Mouse (Mus musculus): Measurements from ENCODE around the gene Arhgap15.

Gene Arhgap15

DNA sequence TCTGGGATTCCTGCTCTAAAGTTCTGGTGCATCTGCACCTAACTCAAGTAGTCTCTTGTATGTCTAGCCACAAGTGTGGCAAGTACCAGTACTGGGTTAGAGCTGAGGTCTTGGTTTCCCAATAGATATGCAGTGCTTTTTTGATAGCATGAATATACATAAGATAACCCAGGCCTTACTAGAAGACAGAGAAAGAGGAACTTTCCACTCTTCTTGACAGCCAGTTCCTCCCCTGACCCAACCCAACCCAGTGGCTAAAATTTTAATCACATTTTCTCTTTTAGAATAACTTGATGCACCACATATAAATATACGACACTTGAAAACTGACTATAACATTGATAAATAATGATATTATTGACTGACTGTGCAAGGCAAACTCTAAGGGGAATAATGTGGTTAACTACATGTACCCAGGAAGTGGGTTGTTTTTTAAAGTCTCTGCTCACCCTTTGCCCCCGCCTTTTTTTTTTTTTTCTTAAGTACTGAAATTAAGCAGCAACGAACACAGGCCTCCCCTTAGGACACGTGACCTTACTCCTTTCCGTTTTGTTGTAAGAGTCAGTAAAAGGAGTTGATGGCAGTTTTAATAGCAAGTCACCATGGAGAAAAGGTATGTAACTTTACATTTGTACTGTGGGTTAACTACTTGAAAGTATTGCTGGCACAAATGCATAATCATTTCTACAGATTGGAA, at the start of gene Arhgap15:
Gene Arhgap15 (plus strand): TSS at position 538 of the 697 bp plus-strand sequence.
- WGBS = 81% methylated on average over 5 of the region's 5 CpGs

DNA sequence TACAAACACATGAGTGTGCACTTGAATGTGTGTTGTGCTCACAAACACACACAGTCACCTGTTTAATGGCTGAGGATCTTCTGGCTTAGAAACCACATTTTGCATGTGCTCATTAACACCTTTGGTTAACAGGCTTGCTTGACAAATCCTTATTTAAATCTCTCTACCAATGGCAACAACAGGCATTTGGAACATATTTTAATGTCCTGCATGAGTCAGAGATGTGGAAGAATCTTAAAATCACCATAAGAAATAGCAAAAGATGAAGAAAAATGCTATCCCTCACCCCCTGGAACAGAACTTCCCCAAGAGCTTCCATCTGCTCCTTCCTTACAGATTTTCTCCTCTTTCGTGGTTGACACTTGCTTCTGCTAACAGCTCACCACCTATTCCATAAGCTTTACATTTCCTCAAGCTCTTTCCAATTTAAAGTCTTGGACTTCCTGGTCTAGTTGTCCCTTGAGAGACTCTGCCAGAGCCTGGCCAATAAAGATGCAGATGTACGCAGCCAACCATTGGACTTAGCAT, 35.9 kb upstream of the Arhgap15 start:
- 63% methylated on average over 2 of the region's 2 CpGs for WGBS

DNA sequence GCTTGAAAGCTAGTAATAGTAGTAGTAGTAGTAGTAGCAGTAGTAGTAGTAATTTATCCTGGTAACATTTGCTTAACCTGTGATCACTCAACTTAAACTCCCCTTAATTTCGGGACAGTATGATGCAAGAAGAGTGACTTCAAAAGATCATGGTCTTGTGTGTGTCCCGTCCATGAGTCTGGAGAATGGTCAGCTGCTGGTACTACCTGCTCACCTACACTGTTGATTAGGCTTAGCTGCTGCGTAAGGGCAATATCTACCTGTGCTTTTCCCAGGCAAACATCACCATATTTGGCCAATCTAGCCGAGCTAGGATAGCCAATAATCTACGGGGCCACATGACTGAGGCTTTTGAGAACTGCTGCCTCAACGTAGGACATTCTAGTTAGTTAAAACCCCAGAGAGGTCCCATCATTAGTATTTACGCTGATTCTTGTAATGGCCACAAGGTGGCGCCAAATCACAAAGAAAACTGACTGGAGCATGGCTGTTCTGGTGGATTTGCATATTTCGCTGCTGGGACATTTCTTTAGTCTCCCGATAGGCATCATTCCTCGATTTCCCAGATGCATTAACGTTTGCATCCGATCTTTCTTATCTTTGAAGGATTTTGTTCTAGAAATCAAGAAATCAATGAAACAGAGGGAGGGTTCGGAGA, 26.0 kb upstream of the Arhgap15 start:
- WGBS = 16% methylated on average over 14 of the region's 14 CpGs

DNA sequence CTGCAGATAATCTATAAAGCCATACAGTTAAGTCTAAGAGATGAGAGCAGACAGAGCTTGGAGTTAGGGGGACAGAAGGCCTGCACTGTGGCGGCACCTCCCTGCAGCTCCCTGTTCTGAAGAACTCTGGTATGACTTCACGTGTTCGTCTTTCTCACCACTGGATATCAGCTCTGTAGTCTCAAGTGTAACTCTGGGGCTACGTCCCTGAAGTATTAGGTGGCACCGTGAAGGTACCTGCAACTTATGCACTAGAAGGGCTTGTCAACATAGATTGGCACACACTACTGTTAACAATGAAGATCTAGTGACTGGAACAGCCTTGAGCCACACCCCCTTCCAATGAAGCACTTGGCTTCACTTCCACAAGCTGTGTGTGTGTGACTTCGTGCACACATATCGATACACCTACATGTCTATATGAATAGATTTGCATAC, 25.5 kb upstream of the Arhgap15 start:
- WGBS = 54% methylated on average over 7 of the region's 7 CpGs

DNA sequence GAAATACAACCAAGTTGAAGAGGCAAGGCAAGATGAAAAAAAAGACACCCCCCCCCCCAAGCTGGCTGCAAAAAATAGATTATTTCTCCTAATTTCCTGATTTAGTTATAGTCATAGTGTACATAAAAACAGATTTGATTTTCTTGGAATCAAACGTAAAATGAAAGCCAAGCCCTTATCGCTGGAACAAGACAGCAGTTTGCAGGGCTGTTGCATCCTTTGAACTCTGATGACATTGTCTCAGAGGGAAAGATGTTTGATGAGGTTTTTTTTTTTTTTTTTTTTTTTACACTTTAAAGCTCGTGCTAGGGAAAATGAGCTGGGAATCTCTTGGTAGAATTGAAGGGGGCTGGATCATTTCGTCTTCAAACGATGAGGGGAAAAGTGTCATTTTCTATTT, 21.4 kb upstream of the Arhgap15 start:
- 63% methylated on average over 5 of the region's 5 CpGs for WGBS

DNA sequence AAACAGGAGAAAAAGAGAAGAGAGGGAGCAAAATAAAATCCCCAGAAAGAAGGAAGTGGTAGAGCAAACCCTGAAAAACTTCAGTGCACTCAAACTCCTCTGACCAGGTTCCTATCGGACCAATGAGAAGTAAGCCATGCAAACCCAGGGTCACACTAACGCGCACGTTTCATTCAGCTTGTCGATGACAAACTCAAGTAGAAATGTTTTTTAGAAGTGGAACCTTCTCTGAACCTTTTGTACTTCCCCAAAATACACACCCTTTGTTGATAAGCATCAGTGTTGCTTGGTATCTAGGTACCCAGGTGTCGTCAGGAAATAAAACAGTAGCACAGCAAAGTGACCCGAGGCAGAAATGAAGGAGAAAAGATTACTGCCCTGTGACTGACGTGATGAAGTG, 20.9 kb upstream of the Arhgap15 start:
- 84% methylated on average over 8 of the region's 8 CpGs for WGBS

DNA sequence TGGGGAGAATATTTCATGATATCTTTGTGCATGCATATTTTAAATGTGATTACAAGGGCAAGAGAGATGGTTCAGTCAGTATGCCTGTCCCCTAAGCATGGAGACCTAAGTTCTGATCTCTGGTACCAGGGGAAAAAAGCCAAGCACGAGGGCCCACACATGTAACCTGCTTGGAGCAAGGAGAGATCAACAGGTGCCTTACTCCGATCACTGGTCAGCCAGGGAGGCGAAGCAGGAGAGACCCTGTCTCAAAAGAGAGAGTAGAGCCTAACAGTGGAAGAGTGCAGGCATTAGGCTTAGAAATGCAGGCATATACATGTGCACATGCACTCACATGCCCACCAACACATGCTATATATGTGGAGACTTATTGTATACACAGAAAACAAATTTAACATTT, 19.8 kb upstream of the Arhgap15 start:
- 95% methylated on average over 3 of the region's 3 CpGs for WGBS

DNA sequence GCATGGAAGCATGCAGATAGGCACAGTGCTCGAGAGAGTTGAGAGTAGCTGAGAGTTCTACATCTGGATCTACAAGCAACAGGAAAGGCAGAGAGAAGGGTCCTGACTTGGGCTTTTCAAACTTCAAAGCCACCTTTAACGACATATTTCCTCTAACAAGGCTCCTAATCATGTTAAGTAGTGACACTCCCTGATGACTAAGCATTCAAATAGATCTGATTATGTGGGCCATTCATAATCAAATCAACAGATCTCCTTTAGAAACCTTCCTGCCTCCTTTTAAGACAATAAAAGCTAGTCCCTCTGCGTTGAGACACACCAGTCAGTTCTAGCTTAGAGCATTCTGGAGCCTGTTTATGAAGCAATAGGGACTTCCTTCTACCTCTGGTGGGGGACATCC, 16.2 kb upstream of the Arhgap15 start:
- 51% methylated on average over 3 of the region's 3 CpGs for WGBS

DNA sequence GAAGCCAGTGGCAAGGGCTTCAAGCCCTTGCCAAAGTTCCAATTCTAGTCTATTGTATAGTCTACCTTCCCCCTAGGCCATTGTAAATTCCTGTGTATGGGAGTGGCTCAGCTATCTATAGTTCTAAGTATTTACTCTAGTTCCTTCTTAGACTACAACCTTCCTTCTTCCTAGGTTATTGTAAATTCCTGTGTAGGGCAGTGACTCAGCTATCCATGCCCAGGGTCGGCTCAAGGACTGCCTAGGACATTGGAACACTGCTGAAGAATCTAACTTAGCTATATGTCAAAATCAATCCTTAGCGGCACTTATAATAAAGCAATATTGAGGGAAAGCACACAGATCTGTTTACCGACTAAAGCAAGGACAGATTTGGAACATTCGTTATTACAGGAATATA, 13.6 kb upstream of the Arhgap15 start:
- WGBS = 85% methylated on average over 4 of the region's 4 CpGs

DNA sequence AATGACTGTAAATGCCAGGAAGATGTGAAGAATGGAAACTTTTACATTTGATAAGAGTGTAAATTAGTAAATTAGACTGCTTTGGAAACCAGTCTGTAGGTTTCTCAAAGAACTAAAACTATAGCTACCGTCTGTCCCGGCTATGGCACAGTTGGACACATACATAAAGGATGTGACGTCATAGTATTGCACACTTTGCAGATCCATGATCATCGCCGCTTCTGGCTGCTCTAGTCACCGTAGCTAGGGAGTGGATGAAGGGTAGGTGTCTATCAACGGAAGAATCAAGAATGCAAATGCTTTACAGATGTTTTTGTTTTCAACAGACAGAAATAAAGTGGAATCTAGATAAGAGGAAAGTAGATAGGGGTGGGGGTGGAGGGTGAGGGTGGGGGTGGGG, 11.1 kb upstream of the Arhgap15 start:
- 94% methylated on average over 7 of the region's 7 CpGs for WGBS

DNA sequence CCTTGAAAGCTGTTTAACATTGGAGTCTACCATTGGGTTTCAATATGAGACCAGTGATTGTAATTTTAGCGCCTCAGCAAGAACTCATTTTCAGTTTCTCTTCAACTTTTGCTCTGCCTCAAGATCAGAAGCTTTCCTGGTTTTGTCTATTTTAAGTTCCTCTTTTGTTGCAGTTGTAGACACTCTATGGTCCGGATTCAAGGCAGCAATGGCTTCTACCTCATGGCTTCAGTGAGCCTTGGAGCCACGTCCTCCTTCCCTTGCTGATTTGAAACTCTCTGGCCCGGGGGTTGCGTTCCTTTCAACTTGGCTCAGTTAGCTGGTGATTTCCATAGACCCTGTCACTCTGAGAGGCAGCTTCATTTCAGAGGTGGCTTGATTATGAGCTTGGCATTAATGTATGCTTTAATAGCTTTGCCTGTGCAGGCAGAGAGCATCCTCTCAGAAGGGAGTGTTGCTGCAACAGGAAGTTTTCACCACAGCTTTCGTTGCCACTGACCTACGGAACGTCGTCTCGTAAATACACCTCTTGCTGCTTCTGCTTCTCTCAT, 10.0 kb upstream of the Arhgap15 start:
- WGBS = 83% methylated on average over 10 of the region's 10 CpGs

DNA sequence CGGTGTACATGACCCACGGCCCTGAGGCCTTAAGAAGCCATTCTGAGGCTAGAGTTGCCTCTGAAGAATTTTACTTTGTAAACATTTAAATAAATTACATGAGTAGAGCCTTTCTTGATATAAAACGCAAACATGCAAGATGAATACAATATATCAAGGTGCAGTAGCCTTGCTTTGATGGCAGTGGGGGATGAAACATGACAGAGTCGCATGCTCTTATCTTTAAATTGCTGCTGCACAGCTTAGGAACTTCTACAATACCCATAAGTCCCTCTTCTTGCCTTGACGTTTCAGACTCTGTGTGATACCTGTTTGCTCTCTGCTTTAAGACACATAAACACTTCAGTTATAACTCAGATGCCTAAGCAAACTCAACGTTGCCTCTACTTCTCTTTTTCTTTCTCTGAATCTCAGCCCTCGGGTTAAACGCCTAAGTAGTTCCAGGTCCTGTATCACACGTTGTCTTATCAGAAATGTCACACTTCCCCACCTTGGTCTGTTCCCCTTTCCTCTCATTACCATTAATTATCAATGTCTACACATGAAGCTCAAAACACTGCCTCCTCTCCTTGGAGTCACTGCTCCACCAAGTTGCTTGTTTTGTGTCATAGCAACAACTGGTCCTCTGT, 9.3 kb upstream of the Arhgap15 start:
- WGBS = 84% methylated on average over 9 of the region's 9 CpGs

DNA sequence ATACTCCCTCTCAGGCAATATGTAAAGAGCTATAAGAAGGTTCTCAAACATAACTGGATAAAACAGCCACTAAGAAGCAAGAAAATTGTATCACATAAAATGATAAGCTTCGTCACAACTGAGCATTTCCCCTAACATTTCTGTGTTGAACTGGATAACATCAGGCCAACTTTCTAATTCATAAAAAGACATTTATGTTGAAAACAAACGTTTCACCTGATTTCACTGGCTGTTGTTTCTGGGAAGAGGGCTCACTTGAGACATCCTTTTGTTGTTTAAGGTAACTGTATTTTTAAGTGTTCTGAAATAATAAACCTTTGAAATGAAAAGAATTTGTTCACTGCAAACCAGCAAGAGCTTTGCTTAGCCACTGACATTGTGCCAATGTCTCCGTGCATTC, 697 bp downstream of the Arhgap15 start:
- WGBS = 81% methylated on average over 3 of the region's 3 CpGs

DNA sequence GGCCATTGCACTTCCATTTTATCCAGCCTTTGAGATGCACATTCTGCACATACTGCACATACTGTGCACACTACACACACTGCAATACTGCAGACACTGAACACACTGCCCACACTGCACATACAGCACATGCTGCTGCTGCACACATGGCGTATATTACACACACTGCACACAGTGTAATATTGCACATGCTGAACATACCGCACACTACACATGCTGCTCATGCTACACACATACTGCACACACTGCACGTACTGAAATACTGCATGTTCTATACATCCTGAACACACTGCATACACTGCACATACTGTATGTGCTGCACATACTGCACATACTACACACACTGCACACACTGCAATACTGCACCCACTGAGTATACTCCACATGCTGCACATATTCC, 7.3 kb downstream of the Arhgap15 start:
- 97% methylated on average over 3 of the region's 3 CpGs for WGBS

DNA sequence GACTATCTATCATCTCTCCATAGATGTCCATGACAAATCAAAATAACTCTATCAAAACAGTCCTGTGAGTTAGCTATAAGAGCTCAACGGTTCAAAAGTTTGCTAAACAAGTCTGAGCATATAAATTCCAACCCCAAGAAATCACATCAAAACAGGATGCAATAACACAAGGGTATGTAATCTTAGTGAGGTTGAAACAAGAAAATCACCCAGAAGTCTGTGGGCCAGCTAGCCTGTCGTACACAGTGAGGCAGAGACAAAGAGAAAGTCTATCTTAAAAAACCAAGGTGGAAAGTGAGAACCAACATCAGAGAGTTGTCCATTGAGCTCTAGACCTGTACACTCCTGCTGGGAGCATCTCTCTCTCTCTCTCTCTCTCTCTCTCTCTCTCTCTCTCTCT, 8.0 kb downstream of the Arhgap15 start:
- 82% methylated on average over 2 of the region's 2 CpGs for WGBS

DNA sequence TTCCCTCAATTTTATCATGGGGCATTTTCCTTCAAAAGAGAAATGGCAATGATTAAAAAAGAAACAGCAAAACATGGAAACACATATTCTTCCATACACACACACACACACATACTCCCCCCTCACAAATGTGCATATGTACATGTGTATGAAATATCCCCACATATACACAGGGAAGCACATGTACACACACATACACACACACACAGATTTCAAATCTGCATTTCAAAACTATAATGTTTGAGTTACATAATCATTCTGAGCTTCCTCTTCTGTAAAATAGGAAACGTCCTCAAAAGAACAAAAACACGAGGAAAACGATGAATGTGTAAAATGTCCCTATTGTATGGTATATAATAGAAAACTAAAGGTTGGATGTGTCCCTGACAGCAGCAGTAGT, 13.1 kb downstream of the Arhgap15 start:
- 67% methylated on average over 3 of the region's 3 CpGs for WGBS

DNA sequence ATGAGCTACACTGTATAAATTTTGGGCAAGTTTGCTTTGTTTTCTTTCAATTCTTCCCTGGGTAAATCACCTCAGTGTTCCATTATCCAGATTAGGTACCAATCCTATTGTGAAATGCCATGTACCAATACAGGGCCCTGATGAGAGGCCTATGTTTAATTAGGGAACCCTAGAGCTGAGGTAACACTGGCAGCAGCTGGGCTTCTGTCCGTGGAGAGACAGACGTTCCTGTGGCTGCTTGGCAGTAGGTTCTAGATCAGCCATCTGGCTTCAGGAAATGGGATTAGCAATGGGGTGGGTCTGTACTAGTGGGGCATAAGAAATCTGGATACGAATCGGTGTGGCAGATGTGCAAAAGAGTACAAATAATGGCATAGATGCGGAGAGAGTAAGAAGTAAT, 14.7 kb downstream of the Arhgap15 start:
- 39% methylated on average over 5 of the region's 5 CpGs for WGBS

DNA sequence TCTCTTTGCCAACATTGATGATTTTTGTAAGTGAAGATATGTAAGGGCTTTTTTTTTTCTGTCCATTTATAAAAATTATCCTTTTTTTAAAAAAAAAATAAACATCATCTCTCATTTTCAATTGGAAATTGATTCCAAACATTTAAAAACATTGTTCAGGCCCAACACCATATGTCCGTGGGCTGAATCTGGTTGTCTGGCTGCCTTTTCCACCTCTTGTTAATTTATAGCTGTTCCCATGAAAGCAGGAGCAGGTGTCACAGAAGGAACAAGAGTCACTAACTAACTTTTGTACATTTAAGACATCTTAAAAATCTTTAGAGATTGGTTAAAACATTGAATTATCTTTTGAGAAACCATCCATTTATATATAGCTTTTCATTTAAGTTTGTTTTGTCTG, 15.8 kb downstream of the Arhgap15 start:
- 56% methylated on average over 1 of the region's 1 CpGs for WGBS

DNA sequence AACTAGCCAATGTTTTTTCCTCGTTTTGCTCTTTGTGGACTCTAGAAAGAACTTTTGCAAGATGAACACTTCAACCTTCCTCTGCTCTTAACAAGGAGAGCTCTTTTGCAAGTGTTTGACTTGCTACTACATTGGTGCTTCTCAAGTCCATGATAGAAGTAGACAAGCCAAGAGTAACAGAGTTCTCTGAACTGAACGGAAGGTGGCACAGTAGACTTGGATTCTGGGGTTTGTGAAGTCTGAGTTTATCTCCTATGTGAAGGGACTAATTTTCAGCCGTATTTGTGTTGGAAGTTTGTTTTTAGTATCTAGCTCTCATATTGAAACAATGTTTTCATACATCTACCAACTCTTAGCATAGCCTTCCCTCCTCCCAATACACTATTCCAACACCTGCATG, 17.6 kb downstream of the Arhgap15 start:
- WGBS = 64% methylated on average over 3 of the region's 3 CpGs

DNA sequence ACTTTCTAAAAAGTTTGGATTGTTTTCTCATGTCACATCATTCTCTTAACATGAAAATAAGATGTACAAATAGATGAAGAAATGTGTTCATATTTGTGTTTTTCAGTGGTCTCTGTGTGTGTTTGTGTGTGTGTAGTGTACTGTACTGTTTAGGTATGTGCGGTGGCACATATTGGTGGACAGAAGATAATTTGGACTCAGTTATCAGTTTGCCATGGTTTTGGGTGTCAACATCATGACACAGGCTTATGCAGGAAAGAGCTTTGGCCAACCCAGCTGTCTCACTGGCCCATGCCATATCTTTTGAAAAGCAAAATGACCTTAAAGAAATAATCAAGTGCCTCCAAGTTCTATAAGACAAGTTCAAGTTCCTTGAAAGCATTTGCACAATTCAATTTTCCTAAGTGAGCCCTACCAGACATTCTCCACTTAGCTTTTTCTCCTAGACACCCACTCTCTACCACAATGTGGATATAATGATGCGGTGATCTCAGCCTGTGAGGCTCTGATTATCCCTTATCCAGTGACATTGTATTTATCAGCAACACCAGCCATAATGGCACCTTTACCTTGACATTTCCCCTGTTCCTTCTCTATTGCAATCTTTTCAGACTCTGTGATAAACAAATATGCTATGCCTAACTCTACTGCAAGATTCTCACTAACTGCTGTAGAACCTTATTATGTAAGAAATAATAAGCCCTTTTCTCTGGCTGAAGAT, 21.4 kb downstream of the Arhgap15 start:
- WGBS = 85% methylated on average over 2 of the region's 2 CpGs

DNA sequence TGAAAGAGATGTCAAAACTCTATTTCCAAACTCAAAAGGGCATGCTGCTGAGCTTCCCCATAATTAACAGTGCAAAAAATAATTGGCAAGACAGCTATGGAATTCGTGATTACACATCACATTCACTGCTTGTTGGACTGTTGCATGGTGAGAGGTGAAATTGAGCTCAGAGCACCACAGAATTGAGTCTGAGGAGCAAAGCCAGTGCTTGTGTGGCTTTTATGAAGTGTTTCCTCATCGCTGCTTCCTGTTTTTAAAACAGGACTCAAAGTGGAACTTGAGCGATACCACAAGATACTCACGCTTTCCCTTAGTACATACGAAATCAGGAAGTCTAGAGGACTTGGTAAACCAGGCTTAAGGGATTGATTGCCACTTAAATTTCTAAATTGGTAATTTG, 24.0 kb downstream of the Arhgap15 start:
- 73% methylated on average over 5 of the region's 5 CpGs for WGBS

DNA sequence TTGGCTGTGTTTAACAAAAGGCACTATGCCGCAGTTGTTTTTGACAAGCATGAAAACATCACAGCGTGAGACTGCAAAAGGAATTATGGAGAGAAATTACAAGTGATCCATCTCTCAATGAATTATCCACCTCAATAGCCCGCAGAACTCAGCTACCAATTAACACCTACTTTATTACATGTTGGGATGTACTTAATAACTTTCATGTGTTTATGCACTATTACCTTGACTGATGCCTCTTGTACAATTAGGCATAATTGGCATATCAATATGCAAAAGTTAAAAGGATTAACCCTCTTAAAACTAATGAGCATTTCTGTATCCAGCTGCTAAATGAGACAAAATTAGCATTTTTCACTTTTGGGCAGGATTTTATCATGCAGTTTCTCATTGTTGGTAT, 33.5 kb downstream of the Arhgap15 start:
- 52% methylated on average over 3 of the region's 3 CpGs for WGBS

All from cerebral cortex, adult 2 months (tissue).